Mouse (Mus musculus) MEL (cell line): ENCODE measurements around the gene Itga9. TPM values are rescaled to one million over a fixed set of nuclear protein-coding genes. Genes with fewer than 3 reads are reported as not detected.
A peak's percentile ranks its signal among the peaks of the same experiment; 100 is the strongest.

Source experiments
- DNase-seq: peaks from one replicate; pipeline ENCODE4 v3.0.0; 2011; ENCODE audit warnings: low read depth, low spot score
- H3K27ac ChIP-seq: 2 replicates; pipeline ENCODE4 v1.5.1; 2012; ENCODE audit warnings: low read depth, mild to moderate bottlenecking, control low read depth, low read length, moderate library complexity; ENCODE audit not compliant: control insufficient read depth
- H3K27me3 ChIP-seq, 2 experiments: fragments of 150-350 bp in 1 of 2; sonication (generic) in 1 of 2; 2 replicates each; pipeline ENCODE4 v1.6.1; 2012; ENCODE audit warnings: low read length in 2 of 2, mild to moderate bottlenecking in 2 of 2, improper control_type of control experiment in 1 of 2, moderate library complexity in 1 of 2; ENCODE audit not compliant: insufficient read depth in 2 of 2, control insufficient read depth in 1 of 2
- H3K36me3 ChIP-seq, 2 experiments: 2 replicates each; pipeline ENCODE4 v1.6.1; 2012 to 2014; ENCODE audit warnings: low read length in 2 of 2, improper control_type of control experiment in 1 of 2, inconsistent platforms in 1 of 2, mild to moderate bottlenecking in 1 of 2; ENCODE audit not compliant: insufficient read depth in 2 of 2, control insufficient read depth in 1 of 2
- H3K4me1 ChIP-seq, 2 experiments: fragments of 150-350 bp in 1 of 2; sonication (generic) in 1 of 2; 2 replicates each; pipeline ENCODE4 v1.6.1; 2012; ENCODE audit warnings: low read length in 2 of 2, improper control_type of control experiment in 1 of 2, mild to moderate bottlenecking in 1 of 2; ENCODE audit not compliant: insufficient read depth in 2 of 2, control insufficient read depth in 1 of 2
- H3K4me3 ChIP-seq, 2 experiments: fragments of 150-350 bp in 1 of 2; sonication (generic) in 1 of 2; 2 replicates each; pipeline ENCODE4 v1.5.1; 2012; ENCODE audit warnings: low read depth in 2 of 2, low read length in 2 of 2, mild to moderate bottlenecking in 2 of 2, moderate library complexity in 2 of 2, control low read depth in 1 of 2, improper control_type of control experiment in 1 of 2; ENCODE audit not compliant: control insufficient read depth in 1 of 2, insufficient read depth in 1 of 2
- H3K79me2 ChIP-seq: 2 replicates; pipeline ENCODE4 v1.6.1; 2012; ENCODE audit warnings: mild to moderate bottlenecking, low read length, moderate library complexity; ENCODE audit not compliant: control insufficient read depth, poor library complexity, insufficient read depth
- H3K9ac ChIP-seq: 2 replicates; pipeline ENCODE4 v1.6.1; 2012; ENCODE audit warnings: low read depth, mild to moderate bottlenecking, control low read depth, low read length, moderate library complexity; ENCODE audit not compliant: control insufficient read depth, poor library complexity, severe bottlenecking
- H3K9me3 ChIP-seq: fragments of 150-350 bp; sonication (generic); replicated peaks from 2 replicates; pipeline ENCODE4 v1.6.1; 2012; ENCODE audit warnings: mild to moderate bottlenecking, low read length, improper control_type of control experiment, moderate library complexity; ENCODE audit not compliant: insufficient read depth
- CTCF ChIP-seq, 3 experiments: IDR thresholded peaks in 2 of 3; conservative IDR thresholded peaks in 1 of 3; 2 replicates each; pipeline ENCODE4 v1.5.1; 2011 to 2012; ENCODE audit warnings: low read length in 3 of 3, low read depth in 2 of 3, mild to moderate bottlenecking in 2 of 3, improper control_type of control experiment in 1 of 3, inconsistent platforms in 1 of 3, mixed read lengths in 1 of 3, moderate library complexity in 1 of 3; ENCODE audit not compliant: control insufficient read depth in 1 of 3, insufficient read depth in 1 of 3, poor library complexity in 1 of 3, severe bottlenecking in 1 of 3
- ELF1 ChIP-seq: IDR thresholded peaks from 2 replicates; pipeline ENCODE4 v1.6.1; 2014; ENCODE audit warnings: low read depth, mild to moderate bottlenecking, inconsistent platforms, low read length, improper control_type of control experiment, moderate library complexity
- EP300 ChIP-seq, 2 experiments: IDR thresholded peaks; 2 replicates each; pipeline ENCODE4 v1.6.1; 2011; ENCODE audit warnings: improper control_type of control experiment in 2 of 2, low read length in 2 of 2, low read depth in 1 of 2, mild to moderate bottlenecking in 1 of 2
- GABPA ChIP-seq: IDR thresholded peaks from 2 replicates; pipeline ENCODE4 v1.6.1; 2012; ENCODE audit warnings: low read depth, mild to moderate bottlenecking, inconsistent platforms, low read length, improper control_type of control experiment, moderate library complexity
- GATA1 ChIP-seq: IDR thresholded peaks from 2 replicates; pipeline ENCODE4 v1.6.1; 2011; ENCODE audit warnings: low read depth, low read length, improper control_type of control experiment
- KAT2A ChIP-seq: conservative IDR thresholded peaks from 2 replicates; pipeline ENCODE4 v1.6.1; 2012; ENCODE audit warnings: low read depth, low read length, improper control_type of control experiment, inconsistent platforms
- MAFK ChIP-seq: IDR thresholded peaks from 2 replicates; pipeline ENCODE4 v1.6.1; 2011; ENCODE audit warnings: low read depth, mild to moderate bottlenecking, low read length, improper control_type of control experiment, borderline replicate concordance
- MAX ChIP-seq: IDR thresholded peaks from 2 replicates; pipeline ENCODE4 v1.6.1; 2011; ENCODE audit warnings: low read length, improper control_type of control experiment
- MEF2A ChIP-seq: IDR thresholded peaks from 2 replicates; pipeline ENCODE4 v1.6.1; 2014; ENCODE audit warnings: low read depth, mild to moderate bottlenecking, inconsistent platforms, low read length, improper control_type of control experiment; ENCODE audit not compliant: poor library complexity, insufficient replicate concordance, severe bottlenecking; ENCODE audit errors: extremely low read depth
- MXI1 ChIP-seq: IDR thresholded peaks from 2 replicates; pipeline ENCODE4 v1.6.1; 2011; ENCODE audit warnings: mild to moderate bottlenecking, low read depth, low read length, improper control_type of control experiment
- MYB ChIP-seq: IDR thresholded peaks from 2 replicates; pipeline ENCODE4 v1.6.1; 2011; ENCODE audit warnings: mild to moderate bottlenecking, low read depth, low read length, improper control_type of control experiment
- POLR2AphosphoS5 ChIP-seq: IDR thresholded peaks from 2 replicates; pipeline ENCODE4 v1.6.1; 2012; ENCODE audit warnings: low read depth, borderline replicate concordance, mild to moderate bottlenecking, inconsistent platforms, low read length, moderate library complexity, mixed read lengths
- SMC3 ChIP-seq: IDR thresholded peaks from 2 replicates; pipeline ENCODE4 v1.6.1; 2011; ENCODE audit warnings: low read depth, low read length, improper control_type of control experiment
- TCF12 ChIP-seq: IDR thresholded peaks from 2 replicates; pipeline ENCODE4 v1.6.1; 2014; ENCODE audit warnings: low read depth, mild to moderate bottlenecking, inconsistent platforms, low read length, improper control_type of control experiment, moderate library complexity
- ZMIZ1 ChIP-seq: IDR thresholded peaks from 2 replicates; pipeline ENCODE4 v1.6.1; 2012; ENCODE audit warnings: low read depth, mild to moderate bottlenecking, inconsistent platforms, low read length, improper control_type of control experiment, moderate library complexity
- polyA plus RNA-seq, 2 experiments: library from polyadenylated mRNA; stranded (reverse) in 1 of 2; unstranded in 1 of 2; fragments of >175 nt in 1 of 2; fragments of >200 nt in 1 of 2; gene quantifications; 2 replicates each; pipeline versions ENCODE4 v1.2.1 to v1.2.4; 2012; ENCODE audit warnings: low replicate concordance in 2 of 2, low read depth in 1 of 2; ENCODE audit not compliant: insufficient read length in 2 of 2, insufficient read depth in 1 of 2, missing spikeins in 1 of 2
- total RNA-seq: library from RNA; depleted of rRNA; stranded (reverse); fragments of 300-350 nt; gene quantifications from 2 replicates; pipeline ENCODE4 v1.2.3, GENCODE M21; 2012

The Itga9 gene
- total and polyA plus RNA-seq, 3 experiments = 0.19 to 0.21 TPM; not detected in 1

GRCm38 (mm10) chr9:118610060-118610459, 3.6 kb downstream of the Itga9 start:
- TF ChIP-seq CTCF (IDR thresholded peaks at IDR 0.05 in 2 of 3, conservative IDR thresholded peaks at IDR 0.05 in 1 of 3; ENCODE audit: control insufficient read depth in 1 of 3, insufficient read depth in 1 of 3, low read depth in 2 of 3, low read length in 3 of 3, poor library complexity in 1 of 3, severe bottlenecking in 1 of 3) = peak in 2 of 3 experiments; percentile 9 to 25; a peak in 2 of 6 replicates
- TF ChIP-seq GABPA = no peak
- peak; percentile 55 for TF ChIP-seq SMC3
- TF ChIP-seq POLR2AphosphoS5 = no peak
- TF ChIP-seq, all 39 proteins: peak for 2
- no peak overlapping the region for H3K4me3 ChIP-seq
- H3K79me2 ChIP-seq = no peaks in the 10 kb centered on the region
- DNase-seq = no peak
- H3K9ac ChIP-seq = no peak overlapping the region
- no peaks in the 10 kb centered on the region for H3K36me3 ChIP-seq
- H3K4me1 ChIP-seq = no peaks in the 10 kb centered on the region
- no peak overlapping the region for H3K27ac ChIP-seq
- no peaks in the 10 kb centered on the region for H3K9me3 ChIP-seq
- no peaks in the 10 kb centered on the region for H3K27me3 ChIP-seq

DNA sequence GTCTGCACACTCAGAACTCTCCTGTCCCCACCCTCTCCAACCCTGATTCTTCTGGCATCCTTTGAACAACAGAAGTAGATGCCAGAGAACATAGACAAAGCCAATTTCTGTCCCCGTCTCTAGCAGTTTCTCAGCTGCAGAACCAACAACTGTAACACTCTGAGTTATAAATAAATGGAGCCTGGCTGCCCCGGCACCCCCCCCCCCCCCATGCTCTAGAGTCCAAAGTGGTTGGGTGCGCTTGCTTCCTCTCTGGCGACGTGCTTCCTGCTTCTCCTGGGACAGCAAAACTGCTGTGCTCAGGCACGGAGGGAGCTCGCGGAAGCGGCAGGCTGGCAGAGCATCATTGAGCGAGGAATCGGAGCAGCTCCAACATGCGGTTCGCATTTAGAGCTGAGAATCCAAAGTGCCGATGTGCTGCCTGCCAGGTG, 4.6 kb downstream of the Itga9 start:
- Histone ChIP-seq H3K27me3 (no peaks in the 10 kb centered on the region), H3K4me1 (no peaks in the 10 kb centered on the region), H3K9ac (no peak overlapping the region), H3K36me3 (no peaks in the 10 kb centered on the region), H3K4me3 (no peak overlapping the region), H3K27ac (no peak overlapping the region), H3K9me3 (no peaks in the 10 kb centered on the region), H3K79me2 (no peaks in the 10 kb centered on the region)
- no peak for DNase-seq
- no peak for TF ChIP-seq GATA1

- no peaks in the 10 kb centered on the region for H3K27me3 ChIP-seq
- no peak overlapping the region for H3K4me3 ChIP-seq
- H3K36me3 ChIP-seq = no peaks in the 10 kb centered on the region
- H3K79me2 ChIP-seq = no peaks in the 10 kb centered on the region
- no peaks in the 10 kb centered on the region for H3K9me3 ChIP-seq
- H3K4me1 ChIP-seq = no peaks in the 10 kb centered on the region
- H3K9ac ChIP-seq = no peak overlapping the region
- no peak for TF ChIP-seq MEF2A
- TF ChIP-seq EP300 (IDR thresholded peaks at IDR 0.05; ENCODE audit: low read depth in 1 of 2, low read length in 2 of 2) = no peak
- no peak for TF ChIP-seq KAT2A
- no peak for TF ChIP-seq MYB
- no peak for TF ChIP-seq ZMIZ1
- TF ChIP-seq MAX = no peak
- TF ChIP-seq TCF12 = no peak
- no peak for TF ChIP-seq POLR2AphosphoS5
- TF ChIP-seq ELF1 = no peak
- TF ChIP-seq CTCF (IDR thresholded peaks at IDR 0.05 in 2 of 3, conservative IDR thresholded peaks at IDR 0.05 in 1 of 3; ENCODE audit: control insufficient read depth in 1 of 3, insufficient read depth in 1 of 3, low read depth in 2 of 3, low read length in 3 of 3, poor library complexity in 1 of 3, severe bottlenecking in 1 of 3) = no peak
- TF ChIP-seq MXI1 = no peak
- no peak for TF ChIP-seq MAFK
- DNase-seq = no peak
- H3K27ac ChIP-seq = no peak overlapping the region
Measured at GRCm38 (mm10) chr9:118611958-118612581, 5.6 kb downstream of the Itga9 start.
